Mouse (Mus musculus): Measurements from ENCODE around the gene Thsd4. TPM values are rescaled to one million over a fixed set of nuclear protein-coding genes. Genes with fewer than 3 reads are reported as not detected.

Thsd4 gene
- polyA plus RNA-seq, 1 experiment from 2014 or later = 19.5 TPM

DNA sequence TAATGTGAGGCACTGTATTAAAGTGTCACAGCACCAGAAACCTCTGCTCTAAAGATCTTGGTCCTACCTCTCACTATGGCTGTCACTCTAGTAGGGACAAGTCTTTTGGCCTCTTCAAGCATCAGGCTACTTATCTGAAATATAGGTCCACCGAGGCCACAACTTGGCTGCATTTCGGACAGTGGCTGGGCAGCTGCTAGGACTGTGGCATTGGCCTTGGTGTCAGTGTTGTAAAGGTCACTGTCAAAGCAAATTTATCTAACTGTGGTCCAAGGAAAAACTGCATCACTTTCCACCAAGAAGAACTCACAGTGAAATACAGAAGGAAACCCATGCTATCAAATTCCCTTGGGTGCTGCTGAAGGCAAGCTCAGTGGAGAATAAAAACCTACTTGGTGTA, 197.1 kb downstream of the Thsd4 start:
- no peaks in the 10 kb centered on the region for H3K36me3 ChIP-seq
- H3K27me3 ChIP-seq (ENCODE audit: insufficient read depth, poor library complexity, severe bottlenecking) = no peaks in the 10 kb centered on the region
- WGBS = 80% methylated on average over 2 of the region's 2 CpGs

DNA sequence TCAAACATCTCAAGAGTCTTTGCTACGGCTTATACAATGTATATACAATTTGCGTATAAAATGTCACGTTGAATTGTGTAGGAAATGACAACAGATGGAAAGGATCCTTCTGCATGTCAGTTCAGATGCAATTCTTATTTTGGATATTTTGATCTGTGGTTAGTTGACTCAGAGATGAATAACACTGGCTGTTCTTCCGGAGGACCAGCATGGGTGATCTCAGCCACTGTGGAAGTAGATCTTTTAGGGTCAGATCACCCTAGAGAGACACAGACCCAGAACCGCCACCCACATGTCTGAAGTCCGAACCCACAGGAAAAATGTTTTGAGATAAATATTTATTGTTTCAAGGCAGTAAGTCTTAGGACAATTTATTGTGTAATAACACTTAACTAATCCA, 198.4 kb downstream of the Thsd4 start:
- Histone ChIP-seq H3K4me1 (peaks cover 43% of the 10 kb centered on the region), H3K9me3 (no peaks in the 10 kb centered on the region), H3K27me3 (ENCODE audit: insufficient read depth, poor library complexity, severe bottlenecking) (no peaks in the 10 kb centered on the region), H3K4me3 (no peak overlapping the region), H3K27ac (0 out of 2 replicates have a peak overlapping the region, but pooled peaks have one; percentile 59), H3K36me3 (no peaks in the 10 kb centered on the region)
- DNase-seq (ENCODE audit: low spot score) = no peak
- whole genome bisulfite sequencing = 93% methylated on average over 6 of the region's 6 CpGs

More for the DNA sequence above, 197.1 kb downstream of the Thsd4 start:
- H3K4me1 ChIP-seq = peaks cover 38% of the 10 kb centered on the region
- DNase-seq (ENCODE audit: low spot score) = no peak
- no peak overlapping the region for H3K27ac ChIP-seq
- H3K9me3 ChIP-seq = no peaks in the 10 kb centered on the region
- H3K4me3 ChIP-seq = no peak overlapping the region

DNA sequence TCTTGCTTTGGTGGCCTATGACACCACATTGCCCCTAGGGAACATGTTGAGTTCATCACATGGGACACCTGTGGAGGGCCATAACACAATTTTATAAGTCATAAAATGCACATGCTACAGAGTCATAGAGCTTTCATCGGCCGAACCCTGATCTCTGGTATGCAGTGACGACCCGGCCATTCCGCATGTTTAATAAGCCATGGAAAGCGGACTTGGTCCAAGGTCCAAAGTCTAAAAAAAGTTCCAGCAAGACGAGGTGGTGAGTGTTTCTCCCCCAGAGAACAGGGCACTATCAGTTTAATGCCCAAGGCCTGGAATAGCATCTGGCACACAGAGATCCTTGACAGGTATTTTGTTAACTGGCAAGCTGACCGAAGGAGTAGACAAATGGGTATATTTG, 204.6 kb downstream of the Thsd4 start:
- H3K36me3 ChIP-seq = 0 out of 2 replicates have a peak, but pooled peaks cover 5% of the 10 kb centered on the region
- DNase-seq (ENCODE audit: low spot score) = no peak
- WGBS = 80% methylated on average over 8 of the region's 8 CpGs
- H3K27ac ChIP-seq = peak overlapping the region; percentile 65
- H3K4me3 ChIP-seq = no peak overlapping the region
- H3K27me3 ChIP-seq (ENCODE audit: insufficient read depth, poor library complexity, severe bottlenecking) = no peaks in the 10 kb centered on the region
- no peaks in the 10 kb centered on the region for H3K9me3 ChIP-seq
- H3K4me1 ChIP-seq = peaks cover 38% of the 10 kb centered on the region

DNA sequence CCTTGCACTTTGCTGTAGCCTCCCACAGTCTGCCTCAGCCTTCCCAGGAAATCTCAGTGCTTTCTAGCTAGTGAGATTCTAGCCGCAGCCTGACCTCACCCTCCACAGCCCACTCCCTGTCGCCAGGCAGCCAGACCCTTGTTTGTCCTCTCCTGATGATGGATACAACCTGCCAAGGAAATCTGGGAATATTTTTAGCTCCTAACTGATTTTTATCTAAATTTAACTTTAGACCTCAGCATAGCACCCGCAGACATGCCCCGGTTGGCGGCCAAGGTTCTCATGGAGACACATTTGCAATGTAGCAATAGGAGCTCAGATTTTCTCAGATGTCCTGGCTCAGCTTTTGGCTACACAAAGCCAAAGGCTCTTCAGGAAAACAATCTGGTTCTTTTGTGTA, 205.3 kb downstream of the Thsd4 start:
- 0 out of 2 replicates have a peak, but pooled peaks cover 5% of the 10 kb centered on the region for H3K36me3 ChIP-seq
- no peak overlapping the region for H3K4me3 ChIP-seq
- H3K27me3 ChIP-seq (ENCODE audit: insufficient read depth, poor library complexity, severe bottlenecking) = no peaks in the 10 kb centered on the region
- DNase-seq (ENCODE audit: low spot score) = no peak
- peaks cover 46% of the 10 kb centered on the region for H3K4me1 ChIP-seq
- no peaks in the 10 kb centered on the region for H3K9me3 ChIP-seq
- 44% methylated on average over 5 of the region's 5 CpGs for WGBS
- H3K27ac ChIP-seq = peak overlapping the region; percentile 65

DNA sequence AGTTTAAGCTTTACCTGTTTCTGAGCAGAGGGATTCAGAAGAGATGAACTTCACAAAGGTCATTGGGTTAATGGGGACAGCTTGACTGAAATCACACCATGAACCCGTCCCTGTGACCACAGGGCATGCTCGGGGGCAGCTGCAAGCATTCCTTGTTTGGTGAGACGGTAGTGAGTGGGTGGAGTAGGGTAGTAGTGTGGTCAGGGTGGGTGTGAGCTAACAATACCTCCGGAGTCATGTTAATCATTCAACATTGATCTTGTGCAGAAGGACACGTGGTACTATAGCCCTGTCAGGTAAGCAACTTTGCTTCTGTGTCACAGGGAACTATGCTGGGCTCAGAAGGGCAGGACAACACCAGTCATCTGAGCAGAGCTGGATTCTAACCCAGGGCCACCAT, 206.3 kb downstream of the Thsd4 start:
- H3K27ac ChIP-seq = 0 out of 2 replicates have a peak overlapping the region, but pooled peaks have one; percentile 65
- no peak for DNase-seq (ENCODE audit: low spot score)
- 79% methylated on average over 5 of the region's 5 CpGs for WGBS
- H3K36me3 ChIP-seq = 0 out of 2 replicates have a peak, but pooled peaks cover 5% of the 10 kb centered on the region
- peaks cover 56% of the 10 kb centered on the region for H3K4me1 ChIP-seq
- no peaks in the 10 kb centered on the region for H3K27me3 ChIP-seq (ENCODE audit: insufficient read depth, poor library complexity, severe bottlenecking)
- H3K4me3 ChIP-seq = no peak overlapping the region
- no peaks in the 10 kb centered on the region for H3K9me3 ChIP-seq

DNA sequence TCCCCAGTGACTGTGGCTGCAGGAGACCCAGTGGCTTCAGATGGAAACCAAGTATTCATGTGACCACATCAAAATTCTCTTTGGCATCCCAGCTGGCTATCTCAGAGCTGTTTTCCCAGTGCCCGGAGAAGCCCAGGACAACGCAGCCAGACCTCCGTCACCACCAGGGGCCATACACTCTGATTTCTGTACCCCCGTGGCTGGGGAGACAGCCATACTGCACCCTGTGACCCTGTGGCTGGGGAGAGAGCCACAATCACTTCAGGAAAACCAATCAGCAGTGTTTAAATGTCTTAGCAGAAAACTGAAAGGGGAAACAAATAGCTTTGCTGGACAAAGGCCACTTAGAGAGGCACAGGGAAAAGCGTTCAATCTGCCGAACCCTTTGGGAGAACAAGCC, 208.2 kb downstream of the Thsd4 start:
- Histone ChIP-seq H3K27me3 (ENCODE audit: insufficient read depth, poor library complexity, severe bottlenecking) (no peaks in the 10 kb centered on the region), H3K9me3 (no peaks in the 10 kb centered on the region), H3K36me3 (0 out of 2 replicates have a peak, but pooled peaks cover 5% of the 10 kb centered on the region), H3K4me3 (no peak overlapping the region), H3K27ac (0 out of 2 replicates have a peak overlapping the region, but pooled peaks have one; percentile 32), H3K4me1 (peaks cover 59% of the 10 kb centered on the region)
- DNase-seq (ENCODE audit: low spot score) = no peak
- 79% methylated on average over 6 of the region's 6 CpGs for WGBS

DNA sequence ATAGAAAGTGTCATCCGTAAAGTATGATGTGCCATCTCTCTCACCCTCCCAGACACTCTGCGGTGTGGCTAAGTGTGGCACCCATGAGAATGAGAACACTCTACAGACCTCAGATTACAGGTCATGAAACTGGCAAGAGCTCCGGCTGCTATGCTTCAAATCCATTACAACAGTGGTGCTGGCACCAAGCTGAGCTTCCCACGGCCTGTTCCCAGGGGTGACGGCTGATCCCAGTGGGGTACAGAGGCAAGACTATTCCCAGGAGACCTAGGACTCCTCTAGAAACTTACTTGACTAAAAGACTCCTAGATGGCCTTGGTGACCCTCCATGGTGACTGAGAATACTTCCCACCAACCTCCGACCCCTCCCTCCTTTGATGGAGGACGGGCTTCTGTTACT, 209.2 kb downstream of the Thsd4 start:
- peaks cover 67% of the 10 kb centered on the region for H3K4me1 ChIP-seq
- WGBS = 87% methylated on average over 7 of the region's 7 CpGs

DNA sequence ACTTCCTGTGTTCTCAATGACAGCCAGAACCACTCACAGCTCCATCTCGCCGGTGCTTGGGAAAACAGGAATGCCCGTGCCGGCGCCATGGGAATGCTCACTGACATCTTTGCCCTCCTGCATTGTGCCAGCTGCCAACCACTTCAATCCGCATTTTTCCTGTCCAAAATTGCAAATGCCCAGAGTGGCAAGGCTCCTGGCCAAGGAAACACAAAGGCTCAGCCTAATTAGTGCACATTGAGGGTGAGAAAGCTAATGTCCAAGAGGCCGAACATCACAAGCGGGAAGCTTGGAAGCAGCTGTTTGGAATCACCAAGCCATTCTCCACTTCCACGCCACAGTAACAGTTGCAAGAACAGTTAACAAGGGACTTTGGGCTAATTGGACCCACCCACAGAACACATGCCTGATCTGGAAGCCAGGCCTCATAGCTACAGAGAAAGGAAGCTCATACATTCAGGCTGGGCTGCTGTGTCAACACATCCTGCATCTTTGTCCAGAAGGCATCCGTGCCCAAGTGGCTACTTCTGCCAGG, 210.2 kb downstream of the Thsd4 start:
- no peak for DNase-seq (ENCODE audit: low spot score)
- 88% methylated on average over 10 of the region's 10 CpGs for whole genome bisulfite sequencing
- H3K4me3 ChIP-seq = no peak overlapping the region

More for the DNA sequence above, 209.2 kb downstream of the Thsd4 start:
- no peak for DNase-seq (ENCODE audit: low spot score)
- Histone ChIP-seq H3K27me3 (ENCODE audit: insufficient read depth, poor library complexity, severe bottlenecking) (no peaks in the 10 kb centered on the region), H3K27ac (no peak overlapping the region), H3K36me3 (0 out of 2 replicates have a peak, but pooled peaks cover 5% of the 10 kb centered on the region), H3K9me3 (no peaks in the 10 kb centered on the region), H3K4me3 (no peak overlapping the region)

DNA sequence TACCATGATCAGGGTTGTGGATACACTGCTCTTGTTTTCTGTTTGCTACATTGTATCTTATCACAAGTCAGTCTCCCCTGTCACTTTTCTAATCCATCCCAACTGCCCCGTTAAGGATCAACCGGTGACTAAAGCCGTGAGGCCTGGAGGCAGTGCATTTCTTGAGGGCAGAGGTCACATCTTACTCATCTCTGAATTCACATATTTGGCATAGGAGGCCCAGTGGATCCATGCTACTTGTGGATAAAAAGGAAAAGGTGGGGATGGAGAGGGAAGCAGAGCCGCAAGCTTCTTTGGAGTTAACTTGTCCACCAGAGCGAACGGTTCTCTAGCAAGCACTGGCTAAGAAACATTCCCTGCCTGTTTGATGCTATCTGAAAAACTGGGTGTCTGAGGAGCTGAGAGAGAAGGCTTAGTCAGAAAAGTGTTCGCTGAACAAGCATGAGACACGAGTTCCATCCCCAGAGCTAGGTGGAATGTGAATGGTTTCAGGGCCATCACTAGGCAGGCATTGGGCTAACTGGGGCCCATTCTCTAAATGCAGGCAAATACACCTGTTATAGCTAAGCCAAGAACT, 211.0 kb downstream of the Thsd4 start:
- H3K4me3 ChIP-seq = no peak overlapping the region
- H3K27ac ChIP-seq = 0 out of 2 replicates have a peak overlapping the region, but pooled peaks have one; percentile 22
- no peaks in the 10 kb centered on the region for H3K9me3 ChIP-seq
- peaks cover 56% of the 10 kb centered on the region for H3K4me1 ChIP-seq
- DNase-seq (ENCODE audit: low spot score) = no peak
- no peaks in the 10 kb centered on the region for H3K27me3 ChIP-seq (ENCODE audit: insufficient read depth, poor library complexity, severe bottlenecking)
- H3K36me3 ChIP-seq = no peaks in the 10 kb centered on the region
- WGBS = 56% methylated on average over 8 of the region's 8 CpGs

More for the DNA sequence above, 210.2 kb downstream of the Thsd4 start:
- H3K27ac ChIP-seq = no peak overlapping the region
- H3K36me3 ChIP-seq = no peaks in the 10 kb centered on the region
- H3K9me3 ChIP-seq = no peaks in the 10 kb centered on the region
- no peaks in the 10 kb centered on the region for H3K27me3 ChIP-seq (ENCODE audit: insufficient read depth, poor library complexity, severe bottlenecking)
- H3K4me1 ChIP-seq = peaks cover 58% of the 10 kb centered on the region

DNA sequence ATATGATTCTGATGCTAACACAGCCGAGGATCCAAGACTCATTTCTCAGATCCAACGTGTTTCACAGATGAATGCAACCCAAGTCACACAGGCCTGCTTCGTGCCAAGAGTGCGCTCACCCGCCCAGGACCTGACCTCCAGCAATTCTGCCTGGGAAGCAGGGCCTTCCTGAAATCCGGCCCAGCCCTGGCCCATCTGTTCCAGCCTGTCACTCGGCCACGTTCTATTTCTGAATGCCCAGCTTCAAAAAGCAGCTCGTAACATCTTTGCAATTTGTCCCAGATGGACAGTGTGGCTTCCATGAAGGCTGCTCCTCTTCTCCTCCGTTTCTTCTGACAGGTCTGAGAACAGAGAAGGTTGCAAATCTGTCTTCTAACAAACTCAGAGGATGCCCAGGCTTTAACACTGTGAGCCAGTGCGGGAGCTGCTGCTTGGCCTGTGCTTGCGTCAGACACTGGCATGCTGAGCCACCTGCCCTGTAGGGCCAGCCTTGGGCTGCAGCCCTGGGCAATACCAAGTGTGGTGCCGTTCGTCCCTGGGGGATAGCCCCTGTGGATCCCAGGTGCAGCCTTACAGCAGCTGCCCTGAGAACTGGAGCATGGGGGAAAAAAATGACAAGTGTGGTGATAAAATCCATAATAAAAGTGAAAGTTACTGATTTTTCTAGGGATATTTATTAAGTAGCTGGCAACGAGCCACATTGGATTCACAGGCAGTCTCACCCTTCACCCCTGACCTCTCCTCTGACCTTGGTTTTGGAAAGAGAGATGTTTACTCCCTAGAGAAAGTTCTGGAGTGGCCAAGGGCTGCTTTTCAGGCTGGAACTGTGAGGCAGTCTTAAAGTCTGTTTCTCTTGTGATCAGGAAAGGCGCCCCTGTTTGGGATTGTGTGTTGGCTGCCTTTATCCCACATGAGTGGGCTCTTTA, 211.8 kb downstream of the Thsd4 start:
- DNase-seq (ENCODE audit: low spot score) = no peak
- H3K4me3 ChIP-seq = no peak overlapping the region
- peaks cover 50% of the 10 kb centered on the region for H3K4me1 ChIP-seq
- H3K27ac ChIP-seq = 0 out of 2 replicates have a peak overlapping the region, but pooled peaks have one; percentile 22
- H3K36me3 ChIP-seq = no peaks in the 10 kb centered on the region
- WGBS = 77% methylated on average over 16 of the region's 16 CpGs
- no peaks in the 10 kb centered on the region for H3K27me3 ChIP-seq (ENCODE audit: insufficient read depth, poor library complexity, severe bottlenecking)
- no peaks in the 10 kb centered on the region for H3K9me3 ChIP-seq

DNA sequence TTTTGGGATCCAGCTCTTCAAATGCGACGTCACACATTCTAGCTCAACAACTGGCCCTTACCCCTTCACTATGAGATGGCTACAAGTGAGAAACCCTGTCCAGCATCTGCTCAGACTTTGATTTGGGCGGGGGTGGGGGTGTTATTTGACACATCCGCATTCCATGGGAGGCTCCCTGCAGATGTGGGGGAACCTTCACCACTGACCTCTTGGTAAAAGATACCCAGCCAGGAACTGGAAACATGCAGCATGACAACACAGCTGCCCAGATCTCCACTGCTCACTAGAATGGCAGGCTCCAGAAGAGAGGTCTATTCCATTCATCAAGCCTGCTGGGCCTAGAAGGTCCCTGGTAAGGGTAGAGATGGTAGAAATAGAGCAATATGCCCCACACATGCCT, 213.7 kb downstream of the Thsd4 start:
- Histone ChIP-seq H3K4me1 (peaks cover 44% of the 10 kb centered on the region), H3K27me3 (ENCODE audit: insufficient read depth, poor library complexity, severe bottlenecking) (no peaks in the 10 kb centered on the region), H3K36me3 (no peaks in the 10 kb centered on the region), H3K4me3 (no peak overlapping the region), H3K9me3 (no peaks in the 10 kb centered on the region), H3K27ac (no peak overlapping the region)
- WGBS = 57% methylated on average over 4 of the region's 4 CpGs
- no peak for DNase-seq (ENCODE audit: low spot score)

DNA sequence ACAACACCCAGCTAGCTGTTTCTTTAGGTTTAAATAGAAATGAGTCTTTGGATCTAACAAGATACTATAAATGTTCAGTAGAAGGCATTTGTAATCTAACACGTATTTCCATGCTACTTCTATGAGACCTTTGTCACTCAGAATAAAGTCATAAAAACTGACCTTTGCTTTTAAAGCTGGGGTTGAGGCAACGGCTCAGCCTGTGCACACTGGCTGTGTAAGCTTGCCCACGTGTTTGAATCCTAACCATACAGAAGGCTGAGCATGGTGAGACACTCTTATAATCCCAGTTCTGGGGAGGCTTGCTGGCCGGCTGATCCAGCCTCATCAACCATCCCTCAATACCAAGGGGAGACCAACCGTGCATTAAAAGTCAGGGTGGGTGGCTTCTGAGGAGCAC, 214.4 kb downstream of the Thsd4 start:
- H3K9me3 ChIP-seq = no peaks in the 10 kb centered on the region
- H3K4me3 ChIP-seq = no peak overlapping the region

DNA sequence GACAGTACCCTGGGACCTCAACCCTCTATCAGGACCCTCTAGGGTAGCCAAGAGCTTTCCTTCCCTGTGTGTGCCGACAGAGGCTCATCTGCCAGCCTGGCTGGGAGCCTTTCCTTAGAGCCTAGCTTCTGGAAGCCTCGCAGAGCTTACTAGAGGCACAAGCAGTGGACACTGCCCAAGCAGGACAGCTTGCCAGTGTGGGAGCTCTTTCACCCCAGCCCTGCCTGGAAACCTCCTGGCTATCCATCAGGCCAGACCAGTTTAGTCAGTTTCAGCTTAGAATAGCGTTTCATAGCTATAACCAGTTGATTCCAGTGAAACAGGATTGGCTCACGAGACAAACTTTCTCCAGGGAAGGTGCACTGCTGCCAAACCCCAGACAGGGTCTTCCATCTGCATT, 215.6 kb downstream of the Thsd4 start:
- WGBS = 84% methylated on average over 4 of the region's 4 CpGs
- H3K36me3 ChIP-seq = peaks cover 5% of the 10 kb centered on the region
- no peaks in the 10 kb centered on the region for H3K27me3 ChIP-seq (ENCODE audit: insufficient read depth, poor library complexity, severe bottlenecking)
- no peaks in the 10 kb centered on the region for H3K9me3 ChIP-seq
- no peak overlapping the region for H3K4me3 ChIP-seq
- peaks cover 31% of the 10 kb centered on the region for H3K4me1 ChIP-seq
- DNase-seq (ENCODE audit: low spot score) = no peak
- H3K27ac ChIP-seq = no peak overlapping the region

More for the DNA sequence above, 214.4 kb downstream of the Thsd4 start:
- Histone ChIP-seq H3K36me3 (no peaks in the 10 kb centered on the region), H3K4me1 (peaks cover 42% of the 10 kb centered on the region), H3K27me3 (ENCODE audit: insufficient read depth, poor library complexity, severe bottlenecking) (no peaks in the 10 kb centered on the region), H3K27ac (no peak overlapping the region)
- DNase-seq (ENCODE audit: low spot score) = no peak
- 85% methylated on average over 5 of the region's 5 CpGs for WGBS
